Mouse (Mus musculus) lung, postnatal 36 days (tissue): ENCODE measurements around the gene Zfyve21.

Experiments used
- DNase-seq: peaks from one replicate; pipeline ENCODE4 v3.0.0; 2022; ENCODE audit warnings: mixed read lengths

Gene Zfyve21

GRCm38 (mm10) chr12:111813766-111814617 is at the start of gene Zfyve21, which contains the start of gene Xrcc3:
Gene Zfyve21 (plus strand): TSS chr12:111814170.
Gene Xrcc3 (minus strand): TSS chr12:111813873.
- DNase-seq = peak; percentile 99

- no peak for DNase-seq
Measured at GRCm38 (mm10) chr12:111766313-111767236, 47.4 kb upstream of the Zfyve21 start.

- DNase-seq = no peak
Measured at GRCm38 (mm10) chr12:111768322-111768928, 45.5 kb upstream of the Zfyve21 start.

- DNase-seq = peak; percentile 86
Measured at GRCm38 (mm10) chr12:111769306-111769705, 44.7 kb upstream of the Zfyve21 start.

- DNase-seq = no peak
Measured at GRCm38 (mm10) chr12:111769816-111770577, 44.0 kb upstream of the Zfyve21 start.

GRCm38 (mm10) chr12:111770651-111771050 is 43.3 kb upstream of the Zfyve21 start:
- DNase-seq = no peak

- no peak for DNase-seq
Measured at GRCm38 (mm10) chr12:111774156-111774555, 39.8 kb upstream of the Zfyve21 start.

- DNase-seq = no peak
Measured at GRCm38 (mm10) chr12:111774845-111775244, 39.1 kb upstream of the Zfyve21 start.

GRCm38 (mm10) chr12:111777919-111778318 is 36.1 kb upstream of the Zfyve21 start:
- no peak for DNase-seq

GRCm38 (mm10) chr12:111779544-111779943 is 34.4 kb upstream of the Zfyve21 start:
- DNase-seq = no peak

- DNase-seq = no peak
Measured at GRCm38 (mm10) chr12:111785174-111785573, 28.8 kb upstream of the Zfyve21 start.

GRCm38 (mm10) chr12:111787015-111787414 is 27.0 kb upstream of the Zfyve21 start:
- no peak for DNase-seq

GRCm38 (mm10) chr12:111790090-111790489 is 23.9 kb upstream of the Zfyve21 start:
- DNase-seq = no peak

GRCm38 (mm10) chr12:111790631-111791030 is 23.3 kb upstream of the Zfyve21 start:
- DNase-seq = no peak

- no peak for DNase-seq
Measured at GRCm38 (mm10) chr12:111791474-111792104, 22.4 kb upstream of the Zfyve21 start.

GRCm38 (mm10) chr12:111794102-111794501 is 19.9 kb upstream of the Zfyve21 start:
- peak; percentile 32 for DNase-seq

GRCm38 (mm10) chr12:111794526-111795179 is 19.3 kb upstream of the Zfyve21 start:
- no peak for DNase-seq

GRCm38 (mm10) chr12:111795180-111795895 is 18.6 kb upstream of the Zfyve21 start:
- DNase-seq = peak; percentile 44

- no peak for DNase-seq
Measured at GRCm38 (mm10) chr12:111797251-111797650, 16.7 kb upstream of the Zfyve21 start.

- DNase-seq = no peak
Measured at GRCm38 (mm10) chr12:111798493-111798892, 15.5 kb upstream of the Zfyve21 start.
